Mouse (Mus musculus) heart, embryonic 12.5 days (tissue): ENCODE measurements at regions not wholly inside any gene's neighbourhood (a gene's known extent, or its start where the extent isn't known, plus 50 kb on each side); places are given as distances from the start of the nearest gene placed in this dataset.
A peak's percentile ranks its signal among the peaks of the same experiment; 100 is the strongest.

Experiments used
- ATAC-seq: fragments of 200-750 bp; cut with Nextera tagmentation; 2 replicates; pipeline ENCODE4 v1.8.0; 2017; ENCODE audit warnings: moderate TSS enrichment, moderate library complexity; ENCODE audit not compliant: insufficient number of reproducible peaks, low FRiP score
- H3K27ac ChIP-seq: fragments of 300-500 bp; sonication (generic); 2 replicates; pipeline ENCODE4 v1.5.1; 2016; ENCODE audit warnings: mild to moderate bottlenecking, moderate library complexity; ENCODE audit not compliant: poor library complexity, severe bottlenecking
- H3K27me3 ChIP-seq: fragments of 300-500 bp; sonication (generic); replicated peaks from 2 replicates; pipeline ENCODE4 v1.6.1; 2016; ENCODE audit warnings: mild to moderate bottlenecking, moderate library complexity
- H3K36me3 ChIP-seq: fragments of 300-500 bp; sonication (generic); 2 replicates; pipeline ENCODE4 v1.6.1; 2016; ENCODE audit warnings: mild to moderate bottlenecking, moderate library complexity
- H3K4me1 ChIP-seq: fragments of 300-500 bp; sonication (generic); replicated peaks from 2 replicates; pipeline ENCODE4 v1.6.1; 2016; ENCODE audit warnings: mild to moderate bottlenecking
- H3K4me2 ChIP-seq: fragments of 300-500 bp; sonication (generic); 2 replicates; pipeline ENCODE4 v1.6.1; 2016; ENCODE audit warnings: mild to moderate bottlenecking, moderate library complexity
- H3K4me3 ChIP-seq: fragments of 300-500 bp; sonication (generic); 2 replicates; pipeline ENCODE4 v1.5.1; 2016; ENCODE audit warnings: mild to moderate bottlenecking
- H3K9ac ChIP-seq: fragments of 300-500 bp; sonication (generic); 2 replicates; pipeline ENCODE4 v1.6.1; 2016; ENCODE audit warnings: mild to moderate bottlenecking, moderate library complexity
- H3K9me3 ChIP-seq: fragments of 300-500 bp; sonication (generic); replicated peaks from 2 replicates; pipeline ENCODE4 v1.6.1; 2016; ENCODE audit warnings: mild to moderate bottlenecking, moderate library complexity
- WGBS: fragments of 180-500 bp; shearing (Covaris S2); methylation state at CpG from one replicate; pipeline ENCODE4 v1.1.7; 2016; 5-methylcytosine and 5-hydroxymethylcytosine counted together

DNA sequence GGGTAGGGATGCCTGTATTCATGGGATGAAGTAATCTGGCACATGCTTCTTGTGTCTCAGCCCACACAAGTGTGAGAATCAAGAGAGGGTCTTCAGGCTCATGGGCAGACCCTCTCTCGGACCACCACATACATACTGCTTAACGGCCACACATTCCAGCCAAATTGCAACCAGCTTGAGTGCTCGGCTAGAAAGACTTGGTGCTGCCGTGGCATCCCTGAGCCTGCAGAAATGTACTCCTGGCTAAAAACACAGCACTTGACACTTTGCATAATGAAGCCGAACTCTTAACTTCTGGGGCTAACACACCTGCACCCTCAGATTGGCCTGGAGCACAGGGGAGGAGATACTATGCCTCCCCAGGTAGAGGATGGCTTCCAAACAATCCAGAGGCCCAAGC is 461.6 kb upstream of the 3110018I06Rik start:
- H3K9ac ChIP-seq: no peak overlapping the region
- H3K36me3 ChIP-seq: no peaks in the 10 kb centered on the region
- 70% methylated on average over 5 of the region's 5 CpGs for WGBS
- no peak for ATAC-seq
- H3K27me3 ChIP-seq: peaks cover 17% of the 10 kb centered on the region
- 0 out of 2 replicates have a peak, but pooled peaks cover 3% of the 10 kb centered on the region for H3K9me3 ChIP-seq
- H3K27ac ChIP-seq: no peak overlapping the region
- H3K4me1 ChIP-seq: no peaks in the 10 kb centered on the region
- H3K4me2 ChIP-seq: no peak overlapping the region
- no peak overlapping the region for H3K4me3 ChIP-seq

DNA sequence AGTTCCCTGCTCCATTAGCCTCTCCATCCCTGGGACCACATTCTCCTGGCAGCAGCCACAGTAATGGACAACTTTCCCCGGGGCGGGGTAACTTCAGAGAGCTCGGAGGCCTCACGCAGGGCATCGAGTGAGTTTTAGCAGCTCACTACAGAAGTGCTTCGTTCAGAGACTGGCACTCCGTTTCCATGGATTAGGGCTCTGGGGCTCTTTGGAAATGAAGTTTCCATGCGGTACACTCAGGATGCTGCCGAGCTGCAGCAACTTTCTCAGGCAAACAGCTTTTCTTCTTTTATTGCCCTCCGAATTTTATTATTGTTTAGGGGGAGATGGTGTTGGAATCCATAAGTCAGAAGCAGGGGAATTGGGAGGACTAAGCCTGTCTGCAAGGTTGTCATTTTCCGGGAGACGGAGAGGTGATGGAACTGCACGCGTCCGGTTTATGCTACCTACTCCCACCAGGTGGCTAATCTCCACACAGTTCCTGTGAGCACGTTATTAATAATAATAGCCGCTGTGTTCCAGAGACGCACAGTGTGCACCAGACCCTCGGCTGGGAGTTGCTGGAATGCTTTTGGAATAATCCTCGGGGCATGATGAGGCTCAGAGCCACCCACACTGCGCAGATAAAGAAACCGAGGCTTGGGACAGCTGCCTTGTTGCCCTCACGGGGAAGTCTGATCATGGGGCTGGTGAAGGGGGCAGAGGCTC is 460.4 kb upstream of the 3110018I06Rik start:
- ATAC-seq: no peak
- Histone ChIP-seq H3K4me2 (peak overlapping the region; percentile 45), H3K4me3 (no peak overlapping the region), H3K27ac (no peak overlapping the region), H3K4me1 (no peaks in the 10 kb centered on the region), H3K9me3 (0 out of 2 replicates have a peak, but pooled peaks cover 3% of the 10 kb centered on the region), H3K9ac (no peak overlapping the region), H3K27me3 (peaks cover 17% of the 10 kb centered on the region), H3K36me3 (no peaks in the 10 kb centered on the region)
- WGBS: 28% methylated on average over 23 of the region's 23 CpGs

DNA sequence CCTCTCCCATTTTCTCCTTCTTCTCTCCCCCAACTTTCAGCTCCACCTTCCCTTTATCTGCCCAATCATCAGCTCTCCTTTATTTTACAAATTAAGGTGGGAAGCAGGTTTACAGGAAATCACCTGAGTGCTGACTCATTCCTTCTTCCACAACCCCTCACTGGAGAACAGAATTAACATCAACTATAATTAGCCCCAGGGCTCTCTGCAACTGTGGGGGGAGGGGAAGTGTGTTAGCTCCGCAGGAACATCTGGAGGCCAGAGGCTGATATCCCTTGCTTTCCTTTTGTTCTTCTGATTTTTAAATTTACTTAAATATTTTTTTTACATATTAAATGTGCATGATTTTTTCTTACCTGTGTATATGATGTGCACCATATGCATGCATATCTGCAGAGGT is 459.4 kb upstream of the 3110018I06Rik start:
- ATAC-seq: no peak
- Histone ChIP-seq H3K4me2 (no peak overlapping the region), H3K36me3 (no peaks in the 10 kb centered on the region), H3K27ac (no peak overlapping the region), H3K4me1 (no peaks in the 10 kb centered on the region), H3K27me3 (peaks cover 17% of the 10 kb centered on the region), H3K9me3 (0 out of 2 replicates have a peak, but pooled peaks cover 3% of the 10 kb centered on the region), H3K9ac (no peak overlapping the region), H3K4me3 (no peak overlapping the region)
- 21% methylated on average over 1 of the region's 1 CpGs for WGBS

DNA sequence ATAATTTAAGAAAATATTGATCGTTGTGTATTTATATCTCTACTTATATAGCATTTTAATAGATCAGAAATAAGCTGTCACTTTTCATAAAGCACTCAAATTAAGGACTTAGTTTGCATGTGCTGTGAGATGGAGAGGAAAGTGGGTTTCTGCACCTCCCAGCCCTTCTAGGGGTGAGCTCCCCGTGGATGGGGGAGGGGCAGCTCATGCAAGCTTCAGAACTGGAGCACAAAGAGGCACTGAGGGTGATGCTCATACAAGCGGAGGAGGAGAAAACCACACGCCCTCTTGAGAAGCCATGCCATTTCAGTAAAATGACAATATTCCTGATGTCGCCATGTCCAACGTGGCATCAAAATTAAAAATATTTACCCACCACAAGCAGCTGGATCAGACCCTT is 452.1 kb upstream of the 3110018I06Rik start:
- WGBS: 74% methylated on average over 6 of the region's 6 CpGs

DNA sequence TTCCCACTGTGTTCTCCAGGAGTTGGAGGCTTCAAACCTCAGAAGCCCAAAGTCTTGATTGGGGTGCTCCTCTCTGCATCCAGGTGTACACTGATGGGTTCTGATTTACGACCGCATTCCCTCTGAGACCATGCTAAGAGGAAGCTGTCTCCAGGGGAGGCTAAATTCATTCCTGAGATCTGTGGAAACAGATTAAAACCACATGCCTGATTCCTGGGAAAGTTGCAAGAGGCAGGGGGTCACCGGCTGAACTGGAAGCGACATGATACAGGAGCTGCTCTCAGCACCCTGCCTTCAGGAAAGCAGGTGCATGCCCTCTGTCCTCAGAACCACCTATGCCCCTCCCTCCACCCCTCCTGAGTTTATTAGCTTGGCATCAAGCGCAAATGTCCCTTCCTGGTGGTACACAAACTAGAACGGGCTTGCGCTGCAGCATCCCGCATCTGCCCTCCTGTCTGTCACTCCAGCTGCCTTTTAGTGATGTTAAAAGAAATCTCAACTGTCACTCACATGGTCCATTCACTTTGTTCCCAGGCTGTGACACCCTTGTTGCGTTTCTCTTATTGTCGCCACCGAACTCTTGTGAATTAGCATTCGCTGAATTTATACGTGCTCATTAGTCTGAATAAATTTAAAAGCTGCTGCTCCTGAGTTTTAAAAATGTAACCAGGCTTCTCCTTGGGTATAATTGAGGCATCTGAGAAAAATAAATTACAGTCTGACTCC is 446.3 kb upstream of the 3110018I06Rik start:
- Histone ChIP-seq H3K4me3 (no peak overlapping the region), H3K9me3 (no peaks in the 10 kb centered on the region), H3K27ac (no peak overlapping the region), H3K9ac (no peak overlapping the region), H3K4me1 (no peaks in the 10 kb centered on the region), H3K27me3 (no peaks in the 10 kb centered on the region), H3K36me3 (no peaks in the 10 kb centered on the region), H3K4me2 (no peak overlapping the region)
- ATAC-seq: no peak
- WGBS: 72% methylated on average over 13 of the region's 13 CpGs

More for the DNA sequence above, 452.1 kb upstream of the 3110018I06Rik start:
- Histone ChIP-seq H3K27me3 (no peaks in the 10 kb centered on the region), H3K4me1 (no peaks in the 10 kb centered on the region), H3K4me2 (no peak overlapping the region), H3K9me3 (no peaks in the 10 kb centered on the region), H3K9ac (no peak overlapping the region), H3K36me3 (no peaks in the 10 kb centered on the region), H3K4me3 (no peak overlapping the region), H3K27ac (no peak overlapping the region)
- no peak for ATAC-seq

DNA sequence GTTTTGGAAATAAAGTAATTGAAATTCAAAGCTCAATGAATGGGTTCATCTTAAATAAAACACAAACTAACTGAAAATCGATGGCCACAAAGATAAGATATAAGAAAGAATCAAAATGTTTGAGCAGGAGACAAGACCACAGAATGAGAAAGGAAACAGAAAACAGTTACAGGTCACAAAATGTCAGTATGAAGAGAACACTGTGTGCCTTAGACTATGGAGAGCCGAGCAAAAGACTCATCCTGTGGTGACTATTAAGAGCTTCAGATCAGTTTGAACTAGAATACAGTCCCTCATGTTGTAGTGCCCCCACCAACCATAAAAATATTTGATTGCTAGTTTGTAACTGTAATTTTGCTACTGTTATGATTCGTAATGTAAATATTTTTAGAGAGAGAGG is 441.9 kb upstream of the 3110018I06Rik start:
- ATAC-seq: no peak
- WGBS: 77% methylated on average over 3 of the region's 3 CpGs
- H3K27me3 ChIP-seq: no peaks in the 10 kb centered on the region
- H3K27ac ChIP-seq: no peak overlapping the region
- H3K4me2 ChIP-seq: no peak overlapping the region
- H3K4me1 ChIP-seq: no peaks in the 10 kb centered on the region
- no peak overlapping the region for H3K4me3 ChIP-seq
- H3K9me3 ChIP-seq: no peaks in the 10 kb centered on the region
- no peaks in the 10 kb centered on the region for H3K36me3 ChIP-seq
- H3K9ac ChIP-seq: no peak overlapping the region

DNA sequence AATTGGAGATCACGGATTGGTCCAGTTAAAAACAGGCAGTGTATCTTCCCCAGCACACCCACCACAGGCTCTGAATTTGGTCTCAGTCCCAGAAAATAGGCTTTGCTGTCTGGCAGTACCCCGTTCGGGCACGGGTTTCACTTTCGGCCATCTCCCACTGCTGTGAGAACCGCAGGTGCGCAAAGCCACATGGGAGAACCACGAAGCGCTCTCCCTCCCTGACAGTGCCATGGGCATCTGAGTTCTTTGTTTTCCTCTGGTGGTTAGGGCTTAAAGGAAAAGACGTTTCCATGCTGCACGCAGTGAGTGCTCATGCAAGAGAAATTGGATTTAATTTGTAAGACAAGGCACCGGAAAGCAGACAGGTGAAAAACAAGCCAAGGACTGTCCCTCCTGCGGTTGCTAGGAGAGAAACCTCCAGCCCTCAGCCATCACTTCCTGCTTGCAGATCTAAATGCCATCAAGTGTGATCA is 441.3 kb upstream of the 3110018I06Rik start:
- Histone ChIP-seq H3K9ac (no peak overlapping the region), H3K4me2 (no peak overlapping the region), H3K9me3 (no peaks in the 10 kb centered on the region), H3K27ac (no peak overlapping the region), H3K27me3 (no peaks in the 10 kb centered on the region), H3K4me1 (no peaks in the 10 kb centered on the region), H3K4me3 (no peak overlapping the region), H3K36me3 (no peaks in the 10 kb centered on the region)
- ATAC-seq: no peak
- WGBS: 70% methylated on average over 13 of the region's 13 CpGs

DNA sequence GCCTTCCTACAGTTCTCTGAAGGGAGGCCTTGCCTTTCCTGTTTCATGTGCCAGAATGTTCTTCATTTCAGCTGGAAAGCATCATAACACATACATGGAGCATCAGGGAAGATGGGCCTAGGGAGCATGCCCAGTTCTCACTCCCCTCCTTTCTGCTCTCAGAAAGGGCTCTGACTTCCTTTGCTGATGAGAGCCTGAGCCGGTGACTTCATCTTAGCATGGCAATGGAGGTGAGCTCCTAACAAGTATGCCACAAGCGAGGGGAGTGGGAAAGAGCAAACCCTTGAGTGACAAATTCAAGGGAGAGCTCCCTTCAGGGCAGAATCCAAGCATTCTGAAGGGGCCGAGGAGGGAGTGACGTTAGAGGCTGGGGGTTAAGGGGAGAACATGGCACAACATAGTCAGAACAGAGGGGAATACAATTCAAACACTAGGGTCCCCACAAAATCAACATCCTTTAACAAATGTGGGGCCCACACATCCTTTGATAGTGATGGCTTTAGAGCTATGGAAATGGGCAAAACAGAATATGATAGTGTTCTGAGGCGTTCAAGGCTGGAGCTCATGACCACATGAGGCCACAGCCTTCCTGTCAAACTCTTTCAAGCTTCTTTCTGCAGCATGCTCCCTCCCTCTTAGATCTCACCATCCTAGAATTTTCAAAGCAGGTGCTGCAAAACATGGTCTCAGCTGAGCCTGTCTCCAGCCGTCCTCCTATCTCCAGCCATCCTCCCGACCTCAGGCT is 437.4 kb upstream of the 3110018I06Rik start:
- Histone ChIP-seq H3K9me3 (no peaks in the 10 kb centered on the region), H3K9ac (no peak overlapping the region), H3K27ac (no peak overlapping the region), H3K4me3 (no peak overlapping the region), H3K36me3 (no peaks in the 10 kb centered on the region), H3K4me2 (no peak overlapping the region), H3K27me3 (no peaks in the 10 kb centered on the region), H3K4me1 (no peaks in the 10 kb centered on the region)
- 67% methylated on average over 7 of the region's 7 CpGs for WGBS
- no peak for ATAC-seq

DNA sequence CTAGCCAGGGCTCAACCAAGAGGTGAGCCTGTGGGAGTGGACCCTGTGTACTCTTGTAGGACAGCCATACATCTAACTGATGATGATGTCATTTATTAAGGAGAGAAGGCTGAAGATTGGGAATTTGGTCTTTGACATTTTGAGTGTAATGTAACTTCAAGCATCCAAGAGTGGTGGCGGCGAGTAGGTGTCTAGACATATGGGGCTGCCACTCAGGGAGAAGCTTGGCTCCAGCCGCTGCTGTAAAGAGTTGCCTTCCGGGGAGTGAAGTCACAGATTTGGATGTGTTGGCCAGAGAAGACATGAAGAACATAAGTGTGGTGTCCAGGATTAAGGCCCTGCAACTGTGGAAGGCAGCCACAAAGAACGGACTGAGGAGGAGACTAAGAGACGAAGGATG is 436.3 kb upstream of the 3110018I06Rik start:
- Histone ChIP-seq H3K4me2 (no peak overlapping the region), H3K9me3 (no peaks in the 10 kb centered on the region), H3K4me3 (no peak overlapping the region), H3K27ac (no peak overlapping the region), H3K27me3 (no peaks in the 10 kb centered on the region), H3K4me1 (no peaks in the 10 kb centered on the region), H3K36me3 (no peaks in the 10 kb centered on the region), H3K9ac (no peak overlapping the region)
- WGBS: 86% methylated on average over 6 of the region's 6 CpGs
- no peak for ATAC-seq

DNA sequence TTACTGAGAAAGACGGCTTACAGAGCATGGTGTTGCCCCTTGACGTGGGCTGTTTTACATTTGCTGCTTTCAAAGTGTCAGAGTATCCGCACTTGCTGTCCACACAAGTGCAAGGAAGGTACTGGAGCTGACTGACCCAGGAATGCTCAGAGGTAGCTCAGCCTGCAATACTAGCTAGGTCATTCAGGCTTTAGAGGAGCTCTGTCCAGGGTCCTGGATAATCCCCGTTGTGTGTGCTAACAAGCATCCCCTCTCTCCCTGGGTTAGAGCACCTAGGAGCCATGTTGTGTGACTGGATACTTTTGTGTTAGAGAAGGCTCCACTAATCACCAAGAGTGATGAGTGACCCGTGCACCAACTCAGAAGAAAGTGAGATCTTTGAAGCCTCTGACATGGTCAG is 431.9 kb upstream of the 3110018I06Rik start:
- ATAC-seq: no peak
- H3K4me1 ChIP-seq: no peaks in the 10 kb centered on the region

DNA sequence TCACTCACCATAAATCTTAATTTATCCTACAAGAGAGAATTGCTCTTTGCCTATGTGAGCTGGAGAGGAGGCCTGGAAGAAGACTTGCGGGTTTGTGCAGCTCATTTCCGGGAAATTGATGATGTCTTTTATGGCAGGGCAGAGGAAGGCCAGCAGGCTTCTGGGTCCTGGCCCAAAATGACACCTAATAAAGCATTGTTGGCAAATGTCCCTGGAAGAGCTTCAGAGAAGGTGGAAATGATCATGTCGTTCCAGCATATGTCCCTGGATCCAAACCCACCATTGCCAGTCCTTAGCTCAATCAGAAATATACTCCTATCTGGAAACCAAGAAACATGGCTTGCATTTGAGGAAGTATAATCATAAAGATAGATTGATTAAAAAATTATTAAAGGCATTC is 427.9 kb upstream of the 3110018I06Rik start:
- H3K27ac ChIP-seq: no peak overlapping the region
- H3K27me3 ChIP-seq: no peaks in the 10 kb centered on the region
- 76% methylated on average over 3 of the region's 3 CpGs for WGBS
- no peak overlapping the region for H3K4me3 ChIP-seq
- ATAC-seq: no peak
- H3K4me2 ChIP-seq: no peak overlapping the region
- H3K36me3 ChIP-seq: no peaks in the 10 kb centered on the region
- H3K4me1 ChIP-seq: no peaks in the 10 kb centered on the region
- peaks cover 9% of the 10 kb centered on the region for H3K9me3 ChIP-seq
- no peak overlapping the region for H3K9ac ChIP-seq

More for the DNA sequence above, 431.9 kb upstream of the 3110018I06Rik start:
- 21% methylated on average over 5 of the region's 5 CpGs for WGBS
- Histone ChIP-seq H3K4me2 (no peak overlapping the region), H3K36me3 (no peaks in the 10 kb centered on the region), H3K9me3 (no peaks in the 10 kb centered on the region), H3K27ac (no peak overlapping the region), H3K4me3 (no peak overlapping the region), H3K27me3 (no peaks in the 10 kb centered on the region), H3K9ac (no peak overlapping the region)
